Mouse (Mus musculus): ENCODE measurements around the gene Cnp. TPM values are rescaled to one million over a fixed set of nuclear protein-coding genes. Genes with fewer than 3 reads are reported as not detected.

Cnp gene
- total and polyA plus RNA-seq, 3 experiments: 19.0 to 20.8 TPM; not detected in 1

- no peak for DNase-seq (ENCODE audit: low read depth, low spot score)
- Histone ChIP-seq H3K4me3 (ENCODE audit: control insufficient read depth in 1 of 2, insufficient read depth in 1 of 2, low read depth in 2 of 2, low read length in 2 of 2) (no peak overlapping the region), H3K79me2 (ENCODE audit: control insufficient read depth, insufficient read depth, low read length, poor library complexity) (peaks cover 80% of the 10 kb centered on the region), H3K9ac (ENCODE audit: control insufficient read depth, low read depth, low read length, poor library complexity, severe bottlenecking) (no peak overlapping the region), H3K9me3 (replicated peaks; ENCODE audit: insufficient read depth, low read length) (no peaks in the 10 kb centered on the region), H3K36me3 (ENCODE audit: control insufficient read depth in 1 of 2, insufficient read depth in 2 of 2, low read length in 2 of 2) (peaks cover 4 to 31% of the 10 kb centered on the region in 2 experiments), H3K27me3 (ENCODE audit: control insufficient read depth in 1 of 2, insufficient read depth in 2 of 2, low read length in 2 of 2) (no peaks in the 10 kb centered on the region), H3K27ac (ENCODE audit: control insufficient read depth, low read depth, low read length) (no peak overlapping the region), H3K4me1 (ENCODE audit: control insufficient read depth in 1 of 2, insufficient read depth in 2 of 2, low read length in 2 of 2) (no peaks in the 10 kb centered on the region; a peak in 1 of 4 replicates)
- TF ChIP-seq MAZ (IDR thresholded peaks at IDR 0.05; ENCODE audit: low read depth, low read length): no peak
- TF ChIP-seq POLR2AphosphoS2 (IDR thresholded peaks at IDR 0.05; ENCODE audit: low read length): no peak
- TF ChIP-seq TBP (IDR thresholded peaks at IDR 0.05; ENCODE audit: low read depth, low read length): no peak
- TF ChIP-seq SIN3A (IDR thresholded peaks at IDR 0.05; ENCODE audit: low read length): no peak
- TF ChIP-seq USF1 (IDR thresholded peaks at IDR 0.05; ENCODE audit: low read depth, low read length): no peak
- no peak for TF ChIP-seq RAD21 (IDR thresholded peaks at IDR 0.05; ENCODE audit: low read depth, low read length)
- TF ChIP-seq CHD1 (IDR thresholded peaks at IDR 0.05; ENCODE audit: low read depth, low read length): no peak
- TF ChIP-seq ZKSCAN1 (IDR thresholded peaks at IDR 0.05; ENCODE audit: low read depth, low read length): no peak
- TF ChIP-seq ZNF384 (IDR thresholded peaks at IDR 0.05; ENCODE audit: low read depth, low read length): no peak
- TF ChIP-seq RCOR1 (IDR thresholded peaks at IDR 0.05; ENCODE audit: low read depth, low read length): no peak
- no peak for TF ChIP-seq USF2 (IDR thresholded peaks at IDR 0.05; ENCODE audit: borderline replicate concordance in 1 of 2, insufficient read depth in 1 of 2, low read depth in 1 of 2, low read length in 2 of 2)
- TF ChIP-seq NELFE (IDR thresholded peaks at IDR 0.05; ENCODE audit: low read depth, low read length): no peak
- TF ChIP-seq MYB (IDR thresholded peaks at IDR 0.05; ENCODE audit: low read depth, low read length): no peak
- TF ChIP-seq ZC3H11A (IDR thresholded peaks at IDR 0.05; ENCODE audit: low read depth, low read length): no peak
Observed at GRCm38 (mm10) chr11:100609355-100609996, 34.8 kb downstream of the Cnp start.

- Histone ChIP-seq H3K4me1 (ENCODE audit: control insufficient read depth in 1 of 2, insufficient read depth in 2 of 2, low read length in 2 of 2) (no peaks in the 10 kb centered on the region; a peak in 1 of 4 replicates), H3K27me3 (ENCODE audit: control insufficient read depth in 1 of 2, insufficient read depth in 2 of 2, low read length in 2 of 2) (no peaks in the 10 kb centered on the region), H3K27ac (ENCODE audit: control insufficient read depth, low read depth, low read length) (no peak overlapping the region), H3K9ac (ENCODE audit: control insufficient read depth, low read depth, low read length, poor library complexity, severe bottlenecking) (no peak overlapping the region), H3K4me3 (ENCODE audit: control insufficient read depth in 1 of 2, insufficient read depth in 1 of 2, low read depth in 2 of 2, low read length in 2 of 2) (no peak overlapping the region), H3K36me3 (ENCODE audit: control insufficient read depth in 1 of 2, insufficient read depth in 2 of 2, low read length in 2 of 2) (peaks cover 2 to 31% of the 10 kb centered on the region in 2 experiments), H3K79me2 (ENCODE audit: control insufficient read depth, insufficient read depth, low read length, poor library complexity) (peaks cover 82% of the 10 kb centered on the region), H3K9me3 (replicated peaks; ENCODE audit: insufficient read depth, low read length) (no peaks in the 10 kb centered on the region)
- no peak for TF ChIP-seq RCOR1 (IDR thresholded peaks at IDR 0.05; ENCODE audit: low read depth, low read length)
- no peak for TF ChIP-seq ZNF384 (IDR thresholded peaks at IDR 0.05; ENCODE audit: low read depth, low read length)
- no peak for TF ChIP-seq USF2 (IDR thresholded peaks at IDR 0.05; ENCODE audit: borderline replicate concordance in 1 of 2, insufficient read depth in 1 of 2, low read depth in 1 of 2, low read length in 2 of 2)
- no peak for TF ChIP-seq MYB (IDR thresholded peaks at IDR 0.05; ENCODE audit: low read depth, low read length)
- no peak for TF ChIP-seq USF1 (IDR thresholded peaks at IDR 0.05; ENCODE audit: low read depth, low read length)
- TF ChIP-seq MAFK (IDR thresholded peaks at IDR 0.05; ENCODE audit: borderline replicate concordance, low read depth, low read length): no peak
- no peak for TF ChIP-seq MEF2A (IDR thresholded peaks at IDR 0.05; ENCODE audit: extremely low read depth, insufficient replicate concordance, low read depth, low read length, poor library complexity, severe bottlenecking)
- TF ChIP-seq ZC3H11A (IDR thresholded peaks at IDR 0.05; ENCODE audit: low read depth, low read length): no peak
- no peak for DNase-seq (ENCODE audit: low read depth, low spot score)
Observed at GRCm38 (mm10) chr11:100609997-100610680, 35.4 kb downstream of the Cnp start.

All from MEL (cell line).